Mouse (Mus musculus) erythroblast, embryonic 14.5 days (primary cell): Measurements from ENCODE around the gene Lat2.

Experiments
- GATA1 ChIP-seq: IDR thresholded peaks from 2 replicates; pipeline ENCODE4 v1.6.1; 2012; ENCODE audit warnings: low read length, inconsistent platforms, mixed read lengths
- TAL1 ChIP-seq: IDR thresholded peaks from 3 replicates; pipeline ENCODE4 v1.6.1; 2012; ENCODE audit warnings: low read length, inconsistent platforms, mixed read lengths

DNA sequence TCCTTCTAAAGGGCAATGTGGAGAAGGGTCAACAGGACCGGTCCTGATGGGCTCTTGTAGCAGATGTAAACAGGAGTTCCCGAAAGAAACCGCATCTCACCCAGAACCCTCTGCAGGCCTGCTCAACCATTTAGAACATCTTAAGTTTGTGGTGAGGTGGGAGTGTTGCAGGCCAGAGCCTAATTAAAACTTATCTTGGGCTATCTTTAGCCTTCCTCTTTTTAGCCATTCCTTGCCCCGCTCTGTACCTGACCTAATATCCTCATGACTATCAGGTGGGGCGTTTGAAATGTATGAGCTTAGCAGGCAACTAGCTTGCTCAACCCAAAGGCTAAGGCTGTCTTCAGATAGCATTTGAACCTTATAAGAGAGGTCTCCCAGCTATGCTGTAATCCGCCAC, 49.1 kb downstream of the Lat2 start:
- TF ChIP-seq TAL1 (no peak), GATA1 (no peak)
